Mouse (Mus musculus) c-Kit-positive CD71-negative TER-119-negative erythroid progenitor cells, embryonic 14.5 days (primary cell): Measurements from ENCODE around the gene P4ha1.
"Not testable (repeated sequence)": the region's sequence is repeated elsewhere in the genome, so short reads cannot be mapped to it uniquely, and the experiment has no call there.

Experiments
- DNase-seq: peaks from one replicate; pipeline ENCODE4 v3.0.0-alpha.2; 2013; ENCODE audit warnings: low read depth

Gene P4ha1

GRCm38 (mm10) chr10:59323100-59323487 lies at the start of gene P4ha1:
P4ha1 (plus strand) TSS chr10:59323296.
- peak; percentile 90 for DNase-seq

GRCm38 (mm10) chr10:59275745-59276144 lies 47.4 kb upstream of the P4ha1 start:
- no peak for DNase-seq

- no peak for DNase-seq
Observed at GRCm38 (mm10) chr10:59277116-59277515, 46.0 kb upstream of the P4ha1 start.

GRCm38 (mm10) chr10:59277729-59278475 lies 45.2 kb upstream of the P4ha1 start:
- DNase-seq: no peak

- DNase-seq: no peak
Observed at GRCm38 (mm10) chr10:59283164-59283563, 39.9 kb upstream of the P4ha1 start.

- no peak for DNase-seq
Observed at GRCm38 (mm10) chr10:59283749-59284148, 39.3 kb upstream of the P4ha1 start.

- DNase-seq: no peak
Observed at GRCm38 (mm10) chr10:59285530-59285929, 37.6 kb upstream of the P4ha1 start.

GRCm38 (mm10) chr10:59287251-59287650 lies 35.8 kb upstream of the P4ha1 start:
- DNase-seq: no peak

GRCm38 (mm10) chr10:59287662-59288061 lies 35.4 kb upstream of the P4ha1 start:
- DNase-seq: no peak

GRCm38 (mm10) chr10:59289062-59289461 lies 34.0 kb upstream of the P4ha1 start:
- DNase-seq: no peak

- DNase-seq: no peak
Observed at GRCm38 (mm10) chr10:59291536-59291935, 31.6 kb upstream of the P4ha1 start.

- no peak for DNase-seq
Observed at GRCm38 (mm10) chr10:59292079-59292478, 31.0 kb upstream of the P4ha1 start.

GRCm38 (mm10) chr10:59292558-59292957 lies 30.5 kb upstream of the P4ha1 start:
- peak; percentile 74 for DNase-seq

GRCm38 (mm10) chr10:59295241-59295811 lies 27.8 kb upstream of the P4ha1 start:
- peak; percentile 53 for DNase-seq

GRCm38 (mm10) chr10:59296261-59296660 lies 26.8 kb upstream of the P4ha1 start:
- peak; percentile 70 for DNase-seq

GRCm38 (mm10) chr10:59302671-59303070 lies 20.4 kb upstream of the P4ha1 start:
- DNase-seq: not testable (repeated sequence)

- DNase-seq: no peak
Observed at GRCm38 (mm10) chr10:59308993-59309715, 13.9 kb upstream of the P4ha1 start.

- DNase-seq: no peak
Observed at GRCm38 (mm10) chr10:59310124-59310523, 13.0 kb upstream of the P4ha1 start.

- no peak for DNase-seq
Observed at GRCm38 (mm10) chr10:59310691-59311457, 12.2 kb upstream of the P4ha1 start.

GRCm38 (mm10) chr10:59311881-59312280 lies 11.2 kb upstream of the P4ha1 start:
- DNase-seq: no peak

GRCm38 (mm10) chr10:59321112-59321511 lies 2.0 kb upstream of the P4ha1 start:
- no peak for DNase-seq

GRCm38 (mm10) chr10:59322271-59322670 lies 825 bp upstream of the P4ha1 start:
- DNase-seq: no peak
